Mouse (Mus musculus) ovary, adult 18-20 months (tissue): ENCODE data around the gene Strn4.

ENCODE experiments used
- DNase-seq: peaks from one replicate; pipeline ENCODE4 v3.0.0; 2022; ENCODE audit warnings: low spot score, mixed read lengths

The Strn4 gene

DNA sequence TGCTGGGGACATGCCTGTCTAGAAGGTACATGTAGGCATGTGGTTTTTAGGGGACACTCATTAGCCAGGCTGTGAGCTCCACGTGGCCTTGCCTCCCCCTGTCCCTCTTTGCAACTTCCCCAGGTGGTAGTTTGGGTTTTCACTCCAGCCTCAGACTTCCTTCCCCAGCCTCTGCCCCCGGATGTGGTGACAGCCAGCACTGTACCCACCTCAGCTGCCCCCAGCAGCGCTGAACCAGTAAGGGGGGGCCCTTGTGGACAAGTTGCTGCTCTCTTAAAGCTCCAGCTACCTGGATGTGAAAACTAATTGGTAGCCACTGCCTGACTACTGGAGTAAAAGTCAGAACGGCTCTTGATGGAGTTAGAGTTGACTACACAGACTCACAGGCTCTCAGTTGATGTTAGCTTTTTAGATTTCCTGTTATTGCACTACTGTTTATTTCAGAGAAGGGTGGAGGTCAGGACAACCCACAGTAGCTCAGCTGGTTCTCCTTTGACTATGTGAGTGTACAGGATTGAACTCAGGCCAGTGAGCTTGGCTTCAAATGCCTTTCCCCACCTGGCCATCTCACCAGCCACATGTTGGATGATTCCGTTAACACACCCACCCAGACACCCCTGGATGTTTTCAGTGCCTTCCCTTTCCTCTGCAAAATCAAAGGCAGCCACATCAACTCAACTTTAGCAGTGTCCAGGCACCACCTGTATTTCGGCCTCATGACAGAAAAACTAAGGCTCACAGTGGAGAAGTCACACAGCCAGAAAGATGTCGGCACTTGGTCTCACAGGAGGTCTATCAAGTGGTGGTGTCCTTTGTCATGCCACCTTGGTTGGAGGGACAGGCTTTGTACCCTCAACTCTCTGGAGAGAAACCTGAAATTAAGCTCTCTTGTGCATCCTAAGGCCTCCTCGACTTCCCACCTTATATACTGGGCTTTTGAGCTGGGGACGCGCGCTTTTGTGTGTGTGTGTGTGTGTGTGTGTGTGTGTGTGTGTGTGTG lies 26.2 kb downstream of the Strn4 start:
- DNase-seq: no peak

DNA sequence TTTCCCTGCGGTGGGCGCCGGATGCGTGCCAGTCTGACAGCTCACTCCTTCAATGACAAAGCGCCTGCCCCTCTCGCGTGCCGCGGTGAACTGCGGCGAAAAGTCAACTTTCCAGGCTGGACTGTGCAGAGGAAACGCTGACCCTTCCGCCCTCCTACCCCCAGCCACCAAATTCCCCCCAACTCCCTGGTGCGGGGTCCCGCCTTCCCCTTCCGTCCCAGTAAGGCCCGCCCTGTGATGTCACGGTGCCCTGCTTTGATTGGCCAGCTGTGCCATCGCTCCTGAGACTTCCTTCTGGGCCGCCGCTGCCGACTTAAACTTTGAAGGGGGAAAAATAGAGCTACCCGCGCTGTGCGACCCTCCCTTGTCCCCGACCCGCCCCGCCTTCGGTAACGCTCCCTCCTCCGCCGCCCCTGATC lies 27.0 kb downstream of the Strn4 start, which contains the start of gene Prkd2:
Prkd2 (plus strand) TSS at position 258 of the 419 bp plus-strand sequence.
- DNase-seq: peak; percentile 83

DNA sequence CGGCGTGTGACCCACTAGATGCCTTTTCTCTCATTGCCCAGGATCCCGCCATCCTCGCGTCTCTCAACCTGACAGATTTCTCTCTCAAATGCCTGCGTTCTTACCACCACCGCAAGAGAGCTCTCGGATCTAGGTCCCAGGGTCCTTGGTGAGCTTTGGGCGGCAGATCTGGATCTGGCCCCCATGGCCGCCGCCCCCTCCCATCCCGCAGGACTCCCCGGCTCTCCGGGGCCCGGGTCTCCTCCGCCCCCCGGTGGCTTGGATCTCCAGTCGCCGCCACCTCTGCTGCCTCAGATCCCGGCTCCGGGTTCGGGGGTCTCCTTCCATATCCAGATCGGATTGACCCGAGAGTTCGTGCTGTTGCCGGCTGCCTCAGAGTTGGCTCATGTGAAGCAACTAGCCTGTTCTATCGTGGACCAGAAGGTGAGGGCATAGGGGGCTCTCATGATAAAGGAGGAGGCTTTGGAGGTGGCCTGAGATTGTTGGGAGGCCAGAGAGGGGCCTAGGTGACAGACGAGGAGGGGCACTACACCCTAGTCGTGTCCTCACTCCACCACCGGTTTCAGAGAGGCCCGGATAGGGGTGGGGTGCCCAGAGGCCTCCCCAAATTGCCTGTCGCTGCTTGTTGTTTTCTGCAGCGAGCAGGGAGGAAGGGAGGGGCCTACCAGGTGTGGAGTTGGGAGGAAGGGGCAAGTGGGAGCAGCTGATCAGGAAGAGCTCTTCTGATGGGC lies 27.9 kb downstream of the Strn4 start:
- no peak for DNase-seq

DNA sequence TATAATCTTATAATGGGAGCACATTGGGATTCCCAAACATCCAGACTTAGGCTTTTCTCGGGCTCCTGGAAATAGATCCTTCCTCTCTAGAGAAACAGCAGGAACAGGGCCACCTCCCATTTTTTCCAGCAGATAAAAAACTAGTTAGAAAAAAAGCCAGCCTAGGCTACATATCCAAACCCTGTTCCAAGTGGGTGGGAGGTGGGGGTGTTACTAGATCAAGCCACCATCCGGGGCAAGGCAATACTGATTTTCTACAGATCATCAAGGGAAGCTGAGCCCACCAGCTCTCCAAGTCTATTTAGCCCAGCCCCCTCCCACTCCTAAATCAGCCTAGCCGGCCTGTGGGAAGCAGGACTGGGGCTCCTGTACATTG lies 29.0 kb downstream of the Strn4 start:
- DNase-seq: no peak

DNA sequence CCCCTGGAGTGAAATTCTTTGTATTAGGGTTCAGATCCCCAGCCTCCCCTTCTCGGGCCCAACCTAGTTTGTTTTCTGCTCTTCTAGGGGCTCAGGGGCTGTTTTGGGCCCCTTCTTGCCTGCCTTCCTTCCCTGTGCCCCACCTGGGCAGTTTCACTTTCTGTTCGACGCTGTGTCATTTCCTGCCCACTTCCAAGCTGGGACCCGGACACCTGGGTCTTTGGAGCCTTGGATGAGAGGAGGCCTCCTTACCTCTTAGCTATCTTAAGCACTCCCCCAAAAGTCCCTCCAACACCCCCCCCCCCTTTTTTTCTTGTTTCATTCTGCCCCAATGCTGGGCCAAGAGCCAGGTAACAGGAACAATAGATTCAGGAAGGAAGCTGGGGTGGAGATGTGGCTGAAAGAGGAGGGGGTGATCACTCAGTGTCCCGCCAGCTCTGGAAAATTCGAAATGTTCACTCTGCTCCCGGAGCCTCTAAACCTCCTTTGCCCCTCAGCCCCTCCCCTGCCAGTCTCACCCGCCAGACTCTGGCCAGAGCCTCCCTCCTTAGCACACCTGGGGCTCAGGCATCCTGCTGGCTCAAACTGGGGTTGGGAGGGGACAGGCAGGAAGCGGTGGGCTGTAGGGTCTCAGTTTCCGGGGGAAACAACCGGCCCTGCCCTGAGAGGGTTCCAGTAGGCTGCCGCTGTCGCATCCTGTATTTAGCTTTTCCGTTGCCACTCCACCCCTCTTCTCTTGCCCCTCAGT lies 29.6 kb downstream of the Strn4 start:
- DNase-seq: no peak

DNA sequence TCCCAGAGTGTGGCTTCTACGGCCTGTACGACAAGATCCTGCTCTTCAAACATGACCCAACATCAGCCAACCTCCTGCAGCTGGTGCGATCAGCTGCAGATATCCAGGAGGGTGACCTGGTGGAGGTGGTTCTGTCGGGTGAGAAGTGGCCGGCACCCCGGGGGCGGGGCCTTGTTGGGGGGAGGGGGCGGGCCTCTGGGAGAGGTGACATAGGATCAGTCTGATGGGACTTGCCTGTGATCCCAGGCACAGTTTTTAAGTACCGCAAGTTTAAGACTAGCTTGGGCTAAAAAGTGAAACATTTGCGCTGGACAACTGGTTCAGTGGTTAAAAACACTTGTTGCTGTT lies 30.1 kb downstream of the Strn4 start:
- DNase-seq: no peak

DNA sequence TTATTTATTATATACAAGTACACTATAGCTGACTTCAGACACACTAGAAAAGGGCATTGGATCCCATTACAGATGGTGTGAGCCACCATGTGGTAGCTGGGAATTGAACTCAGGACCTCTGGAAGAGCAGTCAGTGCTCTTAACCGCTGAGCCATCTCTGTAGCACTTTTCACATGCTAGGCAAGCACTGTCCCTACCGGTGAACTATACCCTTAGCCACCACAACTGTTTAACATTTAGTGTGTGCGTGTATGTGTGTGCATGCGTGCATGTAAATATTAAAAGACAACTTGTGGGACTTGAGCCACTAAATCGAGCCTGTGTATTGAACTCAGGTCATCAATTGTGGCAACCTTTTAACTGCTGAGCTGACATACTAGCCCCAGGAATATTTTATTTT lies 31.1 kb downstream of the Strn4 start:
- DNase-seq: no peak

DNA sequence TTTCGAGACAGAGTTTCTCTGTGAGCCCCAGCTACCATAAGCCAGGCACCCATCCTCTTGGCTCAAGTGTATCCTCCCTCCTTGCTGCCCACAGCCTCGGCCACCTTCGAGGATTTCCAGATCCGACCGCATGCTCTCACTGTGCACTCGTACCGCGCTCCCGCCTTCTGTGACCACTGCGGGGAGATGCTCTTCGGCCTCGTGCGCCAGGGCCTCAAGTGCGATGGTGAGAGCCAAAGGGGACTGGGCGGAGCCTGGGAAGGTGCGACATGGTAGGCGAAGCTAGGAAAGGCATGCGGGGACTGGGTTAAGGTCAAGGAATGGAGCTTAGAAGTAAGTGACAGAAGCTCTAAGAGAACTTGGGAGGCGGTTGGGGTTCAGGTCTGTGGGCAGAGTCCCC lies 31.8 kb downstream of the Strn4 start:
- no peak for DNase-seq

DNA sequence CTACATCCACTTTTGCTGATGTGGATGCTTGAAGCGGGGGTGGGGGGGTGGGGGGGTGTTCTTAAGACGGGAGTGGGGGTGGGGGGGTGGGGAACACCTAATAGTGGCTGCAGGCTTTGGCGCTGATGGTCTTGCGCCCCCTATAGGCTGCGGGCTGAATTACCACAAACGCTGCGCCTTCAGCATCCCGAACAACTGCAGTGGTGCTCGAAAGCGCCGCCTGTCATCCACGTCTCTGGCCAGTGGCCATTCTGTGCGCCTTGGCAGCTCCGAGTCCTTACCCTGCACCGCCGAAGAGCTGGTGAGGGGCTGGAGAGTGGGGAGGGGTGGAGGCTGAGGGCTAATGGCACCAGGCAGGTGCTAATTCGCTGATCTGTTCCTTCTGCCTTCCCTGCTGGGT lies 32.9 kb downstream of the Strn4 start:
- no peak for DNase-seq

DNA sequence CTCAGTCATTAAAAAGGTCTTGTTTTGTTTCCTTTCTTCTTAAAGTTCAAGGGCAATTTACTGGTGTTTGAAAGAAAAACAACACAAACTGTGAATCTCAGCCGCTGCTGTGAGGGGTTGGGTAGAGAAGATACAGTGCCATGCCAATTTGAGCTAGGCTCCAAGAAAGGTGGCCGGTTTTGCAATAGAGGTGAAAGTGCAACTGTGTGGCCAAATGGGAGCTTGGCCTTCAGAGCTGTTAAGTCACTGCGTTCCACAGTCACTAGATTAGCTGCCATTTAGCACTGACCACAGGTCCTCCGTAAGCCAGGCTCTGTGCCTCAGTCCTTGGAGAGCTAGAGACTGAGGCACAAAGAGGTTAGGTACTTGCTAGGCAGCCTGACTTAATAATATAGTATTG lies 35.9 kb downstream of the Strn4 start:
- DNase-seq: no peak

DNA sequence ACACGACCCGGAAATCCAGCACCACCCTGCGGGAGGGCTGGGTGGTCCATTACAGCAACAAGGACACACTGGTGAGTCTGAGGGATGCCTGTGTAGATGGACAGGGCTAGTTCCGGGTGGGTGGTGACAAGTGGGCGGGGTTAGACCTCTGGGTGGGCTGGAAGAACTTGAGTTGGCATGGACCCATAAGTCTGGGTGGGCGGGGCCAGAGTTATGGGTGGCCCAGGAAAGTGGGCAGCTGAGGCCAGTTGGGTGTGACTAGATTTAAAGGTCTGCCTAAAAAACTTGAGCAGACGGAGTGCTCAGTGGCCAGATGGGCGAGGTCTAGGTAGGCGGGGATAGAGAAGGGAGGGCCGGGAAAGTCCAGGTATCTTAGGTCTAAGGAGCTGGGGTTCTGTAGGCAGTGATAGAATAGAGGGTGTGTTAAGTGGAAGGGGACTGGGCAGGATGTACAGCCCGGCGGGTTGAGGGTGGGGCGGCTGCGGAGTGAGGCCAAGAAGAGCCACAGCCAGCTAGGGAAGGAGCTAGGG lies 37.7 kb downstream of the Strn4 start:
- DNase-seq: no peak

DNA sequence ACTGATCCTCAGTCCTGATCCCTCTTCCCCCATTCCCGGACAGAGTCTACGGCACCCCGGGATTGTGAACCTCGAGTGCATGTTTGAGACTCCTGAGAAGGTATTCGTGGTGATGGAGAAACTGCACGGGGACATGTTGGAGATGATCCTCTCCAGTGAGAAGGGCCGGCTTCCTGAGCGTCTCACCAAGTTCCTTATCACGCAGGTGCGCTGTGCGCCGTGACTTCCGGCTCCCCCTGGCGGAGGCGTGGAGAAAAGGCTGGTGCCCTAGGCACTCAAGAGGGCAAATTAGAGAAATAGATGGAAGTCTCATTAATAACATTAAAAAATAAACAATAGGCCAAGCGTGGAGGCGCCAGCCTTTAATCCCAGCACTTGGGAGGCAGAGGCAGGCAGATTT lies 42.6 kb downstream of the Strn4 start:
- no peak for DNase-seq

DNA sequence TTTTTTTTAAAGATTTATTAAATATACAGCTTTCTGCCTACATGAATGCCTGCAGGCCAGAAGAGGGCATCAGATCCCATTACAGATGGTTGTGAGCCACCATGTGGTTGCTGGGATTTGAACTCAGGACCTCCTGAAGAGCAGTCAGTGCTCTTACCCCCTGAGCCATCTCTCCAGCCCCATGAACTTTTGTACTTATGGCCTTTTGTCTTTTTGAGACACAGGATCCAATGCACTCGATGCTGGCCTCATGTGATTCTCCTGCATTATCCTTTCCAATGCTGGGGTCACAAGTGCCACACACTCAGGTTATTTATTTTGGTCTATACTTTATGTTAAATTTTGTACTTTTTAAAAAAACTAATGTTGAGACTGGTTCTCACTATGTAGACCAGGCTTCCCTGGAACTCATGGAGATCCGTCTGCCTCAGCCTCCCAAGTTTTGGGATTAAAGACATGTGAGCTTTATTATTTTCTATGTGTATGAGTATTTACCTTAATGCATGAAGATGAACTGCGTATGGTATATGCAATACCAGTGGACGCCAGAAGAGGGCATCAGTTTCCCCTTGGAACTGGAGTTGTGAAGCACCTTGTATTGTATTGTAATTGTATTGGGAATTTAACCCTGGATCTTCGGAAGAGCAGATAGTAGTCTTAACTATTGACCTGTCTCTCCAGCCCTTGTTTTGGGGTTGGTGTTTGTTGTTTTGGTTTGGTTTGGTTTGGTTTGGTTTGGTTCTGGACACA lies 44.4 kb downstream of the Strn4 start:
- DNase-seq: no peak

DNA sequence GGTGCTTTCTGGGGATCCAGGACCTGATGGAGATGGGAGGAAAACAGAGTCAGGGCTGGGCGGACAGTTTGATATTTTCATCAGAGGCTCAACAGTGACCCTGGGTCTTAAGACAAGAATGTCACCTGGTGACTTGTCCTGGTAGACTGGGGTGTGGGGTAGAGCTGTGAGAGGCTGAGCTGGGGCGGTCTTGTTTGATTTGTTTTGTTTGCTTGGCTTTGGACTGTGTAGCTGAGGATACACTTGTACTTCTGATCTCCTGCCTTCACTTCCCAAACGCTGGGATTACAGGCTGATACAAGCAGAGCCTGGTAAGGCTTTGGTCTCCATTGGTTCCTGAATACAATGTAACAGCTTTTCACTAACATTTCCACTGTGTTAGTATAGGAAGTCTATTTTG lies 51.8 kb downstream of the Strn4 start:
- DNase-seq: no peak

DNA sequence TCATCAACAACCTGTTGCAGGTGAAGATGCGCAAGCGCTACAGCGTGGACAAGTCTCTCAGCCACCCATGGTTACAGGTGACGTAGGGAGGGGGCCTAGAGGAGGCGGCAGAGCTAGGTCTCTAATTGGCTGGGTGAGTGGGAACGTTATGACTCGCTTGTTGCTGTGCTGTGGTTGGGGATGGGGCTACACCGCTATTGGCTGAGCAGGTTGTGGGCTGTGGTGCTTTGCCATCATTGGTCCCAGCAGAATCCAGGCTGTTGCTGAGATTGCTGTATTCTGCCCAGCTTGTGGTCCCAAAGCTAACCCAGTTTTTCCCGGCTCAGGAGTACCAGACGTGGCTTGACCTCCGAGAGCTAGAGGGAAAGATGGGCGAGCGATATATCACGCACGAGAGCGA lies 53.8 kb downstream of the Strn4 start:
- no peak for DNase-seq

DNA sequence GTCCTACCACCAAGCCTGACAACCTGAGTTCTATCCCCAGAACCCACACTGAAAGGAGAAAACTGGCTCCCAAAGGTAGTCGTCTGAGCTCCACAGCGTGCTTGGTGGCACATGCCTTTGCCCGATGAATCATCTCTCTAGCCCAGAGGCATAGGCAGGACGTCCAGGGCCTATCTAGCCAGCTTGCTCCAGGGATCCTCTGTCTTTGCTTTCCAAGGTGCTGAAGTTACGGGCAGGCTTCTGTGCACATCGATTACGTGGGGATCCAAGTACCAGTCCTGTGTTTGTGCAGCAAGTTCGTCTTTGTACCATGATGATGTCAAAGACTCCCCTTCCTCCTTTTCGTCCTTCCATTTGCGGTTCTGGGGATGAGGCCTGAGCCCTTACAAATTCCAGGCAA lies 55.9 kb downstream of the Strn4 start:
- DNase-seq: no peak

DNA sequence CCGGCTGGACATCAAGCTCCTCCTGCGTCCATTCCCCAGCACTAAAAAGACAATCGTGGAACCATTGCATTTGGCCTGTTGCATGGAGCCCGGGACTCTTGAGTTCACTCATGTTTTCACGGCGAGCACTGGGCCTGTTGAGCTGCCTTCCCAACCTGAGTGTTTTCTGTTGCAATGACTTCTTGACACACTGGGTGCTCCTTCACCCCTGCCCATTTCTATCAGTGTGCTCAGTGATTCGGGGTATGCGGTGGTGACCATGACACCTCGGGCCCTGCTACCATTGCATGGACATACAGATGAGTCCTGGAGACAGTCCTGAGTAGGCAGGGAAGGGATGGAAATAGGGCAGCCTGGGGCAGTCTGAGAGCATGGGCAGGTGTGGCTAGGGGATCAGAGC lies 56.8 kb downstream of the Strn4 start:
- DNase-seq: no peak

DNA sequence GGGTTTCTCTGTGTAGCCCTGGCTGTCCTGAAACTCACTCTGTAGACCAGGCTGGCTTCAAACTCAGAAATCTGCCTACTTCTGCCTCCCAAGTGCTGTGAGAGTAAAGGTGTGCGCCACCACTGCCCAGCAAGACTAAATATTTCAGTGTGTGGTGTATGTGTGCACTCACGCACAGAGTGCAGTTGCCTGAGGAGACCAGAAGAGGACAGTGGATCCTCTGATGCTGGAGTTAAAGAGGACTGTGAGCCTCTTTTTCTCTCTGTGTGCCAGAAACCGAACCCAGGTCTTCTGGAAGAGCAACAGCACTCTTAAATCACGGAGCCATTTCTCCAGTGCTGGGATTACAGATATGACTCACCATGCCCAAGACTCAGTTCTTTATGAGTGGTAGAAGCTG lies 57.7 kb downstream of the Strn4 start:
- no peak for DNase-seq

DNA sequence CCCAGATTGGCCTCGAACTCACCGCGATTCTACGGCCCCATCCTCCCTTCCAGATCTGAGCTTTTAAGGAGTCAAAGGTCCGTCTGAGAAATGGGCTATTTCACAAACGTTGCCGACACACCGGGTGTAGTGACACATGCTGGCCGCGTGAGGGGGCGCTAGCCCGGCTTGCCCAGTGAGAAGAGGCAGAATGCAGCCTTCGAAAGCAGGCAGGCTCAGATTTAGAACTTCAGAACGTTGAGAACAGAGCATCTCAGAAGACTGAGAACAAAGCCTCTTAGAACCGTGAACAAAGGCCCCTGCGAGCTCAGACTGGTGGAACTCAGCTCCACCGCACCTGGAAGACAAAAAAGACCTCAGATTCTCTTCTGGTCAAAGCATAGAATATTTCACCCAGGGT lies 58.5 kb downstream of the Strn4 start:
- peak; percentile 56 for DNase-seq

DNA sequence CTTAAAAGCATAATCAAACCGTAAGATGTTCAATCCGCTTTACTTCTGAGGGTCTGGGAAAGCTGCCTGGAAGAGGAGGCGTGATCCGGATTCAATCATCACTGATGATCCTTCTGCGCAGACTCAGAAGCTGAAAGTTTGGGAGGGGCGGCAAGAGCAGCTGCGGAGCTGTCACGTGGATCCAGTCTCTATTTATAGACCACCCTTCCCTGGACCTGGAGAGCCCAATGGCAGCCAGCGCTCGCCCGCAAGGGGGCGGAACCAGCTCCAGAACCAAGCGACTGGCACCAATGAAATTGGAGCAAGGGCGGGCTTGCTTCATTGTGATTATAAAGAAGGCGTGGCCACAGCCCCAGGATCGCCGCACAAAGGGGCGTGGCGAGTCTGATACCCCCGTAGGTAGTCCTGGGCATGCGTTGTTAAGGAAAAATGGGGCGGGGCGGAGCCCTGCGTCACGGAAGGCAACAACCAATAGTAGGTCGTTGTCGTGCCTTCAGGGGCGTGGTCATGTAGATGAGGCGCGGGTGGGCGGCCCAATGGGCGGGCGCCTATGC lies 59.1 kb downstream of the Strn4 start:
- DNase-seq: peak; percentile 100

DNA sequence AGATGAGACGGTGACA lies 59.4 kb downstream of the Strn4 start, which contains the start of gene Dact3:
Dact3 (plus strand) TSS at position 8 of the 16 bp plus-strand sequence.
- DNase-seq: no peak

DNA sequence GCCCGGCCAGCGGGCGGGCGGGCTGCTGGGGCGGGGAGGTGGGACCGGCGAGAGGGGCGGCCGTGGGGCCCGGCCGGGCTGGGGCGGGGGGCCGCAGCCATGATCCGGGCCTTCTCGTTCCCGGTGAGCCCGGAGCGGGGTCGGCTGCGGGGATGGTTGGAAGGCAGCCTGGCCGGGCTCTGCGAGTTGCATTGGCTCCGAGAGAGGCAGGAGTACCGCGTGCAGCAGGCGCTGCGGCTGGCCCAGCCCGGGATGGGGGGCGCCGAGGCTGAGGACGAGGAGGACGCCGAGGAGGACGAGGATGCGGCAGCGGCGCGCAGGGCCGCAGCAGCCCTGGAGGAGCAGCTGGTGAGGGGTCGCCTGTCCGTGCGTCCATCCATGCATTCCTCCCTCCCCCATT lies 59.6 kb downstream of the Strn4 start:
- no peak for DNase-seq
